Mouse (Mus musculus): ENCODE data around the gene Hist1h1a. TPM values are rescaled to one million over a fixed set of nuclear protein-coding genes. Genes with fewer than 3 reads are reported as not detected.
"Not testable (repeated sequence)": the region's sequence is repeated elsewhere in the genome, so short reads cannot be mapped to it uniquely, and the experiment has no call there.

The Hist1h1a gene
- total RNA-seq, 2 experiments from 2014 or later = 0.66 to 0.76 TPM

DNA sequence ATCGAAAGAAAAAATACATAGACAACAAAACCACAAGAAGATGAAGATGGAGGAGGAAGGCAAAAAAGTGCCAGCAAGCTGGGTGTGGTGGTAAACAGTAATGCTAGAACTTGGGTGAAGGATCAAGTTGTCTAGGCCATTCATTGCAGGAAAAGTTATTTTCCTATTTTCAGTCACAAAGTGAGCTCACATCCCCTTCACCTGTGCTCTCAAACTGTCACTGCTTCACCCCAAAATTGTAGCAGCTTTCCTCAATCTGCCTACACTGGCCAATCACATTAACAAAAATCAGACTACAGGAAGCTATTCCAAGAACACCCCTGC lies 3.6 kb upstream of the Hist1h1a start:
- DNase-seq (ENCODE audit: low spot score) = no peak

DNA sequence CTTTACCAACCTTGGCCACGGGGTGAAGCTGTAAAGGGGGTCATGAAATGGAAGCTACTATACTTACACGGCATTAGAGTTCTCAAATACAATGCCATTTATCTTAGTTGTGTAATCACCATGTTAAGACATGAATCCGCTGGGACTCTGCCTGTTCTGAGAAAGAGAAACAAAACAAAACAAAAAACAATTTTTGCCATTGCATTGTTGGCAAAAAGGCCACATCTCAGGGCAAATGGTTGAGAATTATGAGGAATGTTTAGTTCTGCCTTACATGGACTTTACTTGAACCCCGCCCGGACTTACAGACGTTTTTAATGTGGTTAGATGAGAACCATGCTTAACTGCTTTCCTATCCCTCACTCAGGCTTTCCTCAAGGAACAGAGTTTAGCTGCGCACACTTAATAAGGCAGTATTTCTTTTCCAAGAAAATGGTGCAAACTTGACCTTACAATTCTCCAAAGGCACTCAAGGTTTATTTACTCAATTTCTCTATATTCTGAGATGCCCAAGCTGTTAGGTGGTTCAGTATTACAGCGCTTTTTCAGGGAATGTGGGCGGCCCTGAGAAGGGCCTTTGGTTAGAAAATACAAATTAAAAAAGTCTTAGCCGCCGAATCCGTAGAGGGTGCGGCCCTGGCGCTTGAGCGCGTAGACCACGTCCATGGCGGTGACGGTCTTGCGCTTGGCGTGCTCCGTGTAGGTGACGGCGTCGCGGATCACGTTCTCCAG lies 3.1 kb upstream of the Hist1h1a start:
- no peak for DNase-seq (ENCODE audit: low spot score)

DNA sequence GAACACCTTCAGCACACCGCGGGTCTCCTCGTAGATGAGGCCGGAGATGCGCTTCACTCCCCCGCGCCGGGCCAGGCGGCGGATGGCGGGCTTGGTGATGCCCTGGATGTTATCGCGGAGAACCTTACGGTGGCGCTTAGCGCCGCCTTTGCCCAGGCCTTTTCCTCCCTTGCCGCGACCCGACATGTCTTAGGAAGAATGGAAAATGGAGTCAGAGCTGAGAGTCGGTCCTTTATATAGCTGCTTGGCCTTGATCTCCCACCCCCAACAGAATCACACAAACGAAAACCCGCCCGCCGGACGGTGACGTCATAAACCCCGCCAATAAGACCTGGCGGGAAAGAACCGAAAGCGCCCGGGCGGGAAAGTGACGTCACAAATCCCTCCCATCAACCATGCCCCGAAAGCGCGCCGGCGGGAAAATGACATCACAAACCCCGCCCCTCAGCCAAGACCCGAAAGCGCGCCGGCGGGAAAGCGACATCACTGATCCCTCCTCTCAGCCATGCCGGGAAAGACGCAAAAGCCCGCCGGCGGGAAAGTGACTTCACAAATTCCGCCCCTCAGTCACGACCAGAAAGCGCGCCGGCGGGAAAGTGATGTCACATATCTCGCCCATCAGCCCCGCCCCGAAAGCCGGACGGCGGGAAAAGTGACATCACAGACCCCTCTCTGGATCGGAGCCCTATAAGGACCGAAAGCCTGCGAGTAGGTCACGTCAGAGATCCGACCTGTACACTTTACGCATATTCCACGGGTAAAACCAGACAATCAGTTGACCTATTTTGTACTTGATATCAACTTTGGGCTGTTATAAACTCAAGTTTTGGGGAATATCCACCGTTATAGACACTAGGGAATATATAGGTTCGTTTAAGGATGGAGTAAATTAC lies 2.2 kb upstream of the Hist1h1a start, which contains the start of gene Hist1h4a:
Gene Hist1h4a, minus strand, starts transcription at position 259 of the 893 bp plus-strand sequence.
- DNase-seq (ENCODE audit: low spot score) = peak; percentile 90

DNA sequence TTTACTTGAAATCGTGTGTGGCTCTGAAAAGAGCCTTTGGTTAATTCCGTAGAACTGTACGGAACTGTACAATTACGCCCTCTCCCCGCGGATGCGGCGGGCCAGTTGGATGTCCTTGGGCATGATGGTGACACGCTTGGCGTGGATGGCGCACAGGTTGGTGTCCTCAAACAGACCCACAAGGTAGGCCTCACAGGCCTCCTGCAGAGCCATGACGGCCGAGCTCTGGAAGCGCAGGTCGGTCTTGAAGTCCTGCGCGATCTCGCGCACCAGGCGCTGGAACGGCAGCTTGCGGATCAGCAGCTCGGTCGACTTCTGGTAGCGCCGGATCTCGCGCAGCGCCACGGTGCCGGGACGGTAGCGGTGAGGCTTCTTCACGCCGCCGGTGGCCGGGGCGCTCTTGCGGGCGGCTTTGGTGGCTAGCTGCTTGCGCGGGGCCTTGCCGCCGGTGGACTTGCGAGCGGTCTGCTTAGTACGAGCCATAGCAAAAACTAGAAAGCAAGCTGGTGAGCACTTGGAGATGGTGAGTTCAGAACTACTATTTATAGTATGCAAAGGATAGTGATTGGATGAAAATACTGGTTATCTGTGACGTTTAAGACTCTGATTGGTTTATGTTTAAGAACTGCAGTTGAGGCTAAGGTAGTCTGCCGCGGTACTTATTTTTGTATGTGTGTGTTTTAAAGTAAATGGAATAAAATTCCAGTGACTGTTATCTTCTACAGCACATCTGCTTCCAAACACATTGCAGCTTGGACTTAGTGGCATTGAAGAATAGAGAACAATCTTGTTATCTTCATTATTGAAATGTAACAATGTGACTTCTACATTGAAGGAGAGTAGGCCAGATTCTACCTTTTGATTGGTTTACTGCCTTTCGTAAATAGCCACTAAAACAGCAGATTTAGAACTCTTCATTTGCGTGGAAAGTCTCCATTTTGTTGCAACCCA lies 1.3 kb upstream of the Hist1h1a start, which contains the start of gene Hist1h3a:
Gene Hist1h3a, minus strand, starts transcription at position 516 of the 951 bp plus-strand sequence.
- peak; percentile 32 for DNase-seq (ENCODE audit: low spot score)

DNA sequence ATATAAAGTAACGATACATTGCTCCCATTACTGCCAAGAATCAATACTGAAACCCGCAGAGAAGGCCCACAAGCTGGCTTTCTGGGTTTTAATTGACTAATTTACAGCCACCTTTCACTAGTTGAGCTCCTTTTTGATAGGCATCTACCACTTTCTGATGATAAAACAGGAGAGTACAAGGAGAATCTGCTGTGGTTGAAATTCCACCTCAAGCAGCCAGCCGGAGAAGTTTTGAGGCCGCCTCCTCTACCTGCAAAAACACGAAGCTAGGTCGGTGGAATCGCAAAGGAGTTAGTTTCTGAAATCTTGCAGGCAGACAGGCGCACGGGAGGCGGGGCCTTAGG lies 252 bp upstream of the Hist1h1a start:
- no peak for DNase-seq (ENCODE audit: low spot score)

DNA sequence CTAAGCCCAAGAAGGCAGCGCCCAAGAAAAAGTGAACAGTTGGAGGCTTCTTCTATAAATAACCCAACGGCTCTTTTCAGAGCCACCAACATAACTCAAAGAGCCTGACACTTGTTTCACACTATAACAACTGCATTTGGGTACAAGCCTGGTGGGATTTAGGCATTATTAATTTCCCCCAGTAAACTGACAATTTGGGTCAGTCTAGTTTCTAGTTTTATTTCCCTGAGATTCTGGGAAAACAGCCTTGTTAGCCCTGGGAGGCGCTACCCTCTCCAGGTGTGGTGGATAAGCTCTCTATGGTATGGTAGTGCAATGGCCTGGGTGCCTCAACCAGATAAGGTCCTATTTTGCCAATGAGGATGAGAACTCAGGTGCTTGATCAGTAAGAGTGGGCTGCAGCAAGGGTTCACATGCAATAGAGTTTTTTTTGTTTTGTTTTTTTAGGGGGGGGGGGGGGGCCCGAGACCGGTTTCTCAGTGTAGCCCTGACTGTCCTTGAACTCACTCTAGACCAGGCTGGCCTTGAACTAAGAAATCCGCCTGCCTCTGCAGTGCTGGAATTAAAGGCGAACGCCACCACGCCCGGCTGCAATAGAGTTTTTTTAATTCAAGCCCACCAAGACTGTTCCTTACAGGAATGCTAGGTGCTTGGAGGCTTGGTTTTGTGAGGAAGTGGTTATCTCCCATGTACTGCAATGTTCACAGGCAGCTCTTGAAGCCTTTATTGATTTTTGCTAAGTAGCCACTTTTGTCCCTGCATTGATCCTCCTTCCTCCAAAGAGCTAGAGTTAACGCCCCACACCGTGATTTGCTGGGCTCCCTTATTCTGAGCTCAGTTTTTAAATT lies 1.1 kb downstream of the Hist1h1a start:
- no peak for DNase-seq (ENCODE audit: low spot score)

DNA sequence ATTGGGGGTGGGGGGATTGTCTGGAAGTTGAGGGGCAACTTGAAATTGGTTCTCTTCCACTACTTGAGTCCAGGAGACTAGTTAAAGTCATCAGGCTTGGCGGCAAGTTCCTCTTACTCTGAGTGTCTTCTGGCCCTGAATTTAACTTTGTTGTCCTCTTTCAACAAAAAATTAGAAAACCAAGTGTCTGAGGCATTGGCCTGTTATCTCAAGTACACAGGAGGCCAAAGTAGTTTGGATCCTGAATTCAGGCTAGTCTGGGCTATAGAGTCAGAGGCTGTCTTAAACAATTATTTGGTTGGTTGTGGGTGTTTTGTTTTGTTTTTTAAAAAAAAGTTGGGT lies 1.7 kb downstream of the Hist1h1a start:
- DNase-seq (ENCODE audit: low spot score) = no peak

DNA sequence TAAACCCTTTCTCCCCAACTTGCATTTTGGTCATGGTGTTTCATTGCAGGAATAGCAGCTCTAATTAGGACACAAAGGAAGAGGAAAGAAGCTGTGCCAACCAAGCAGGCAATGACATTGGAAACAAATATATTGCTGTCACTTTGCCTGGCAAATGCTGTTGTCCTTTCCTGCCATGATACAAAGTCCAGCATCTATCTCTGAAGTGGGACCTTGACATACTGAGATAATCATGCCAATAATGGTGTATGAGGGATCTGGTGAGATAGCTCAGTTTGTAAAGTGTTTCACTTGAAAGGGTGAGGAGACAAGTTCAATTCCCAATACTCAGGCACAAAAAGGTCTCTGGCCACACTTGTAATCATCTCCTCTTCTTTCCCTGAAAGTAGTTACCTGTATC lies 3.3 kb downstream of the Hist1h1a start:
- DNase-seq (ENCODE audit: low spot score) = no peak

DNA sequence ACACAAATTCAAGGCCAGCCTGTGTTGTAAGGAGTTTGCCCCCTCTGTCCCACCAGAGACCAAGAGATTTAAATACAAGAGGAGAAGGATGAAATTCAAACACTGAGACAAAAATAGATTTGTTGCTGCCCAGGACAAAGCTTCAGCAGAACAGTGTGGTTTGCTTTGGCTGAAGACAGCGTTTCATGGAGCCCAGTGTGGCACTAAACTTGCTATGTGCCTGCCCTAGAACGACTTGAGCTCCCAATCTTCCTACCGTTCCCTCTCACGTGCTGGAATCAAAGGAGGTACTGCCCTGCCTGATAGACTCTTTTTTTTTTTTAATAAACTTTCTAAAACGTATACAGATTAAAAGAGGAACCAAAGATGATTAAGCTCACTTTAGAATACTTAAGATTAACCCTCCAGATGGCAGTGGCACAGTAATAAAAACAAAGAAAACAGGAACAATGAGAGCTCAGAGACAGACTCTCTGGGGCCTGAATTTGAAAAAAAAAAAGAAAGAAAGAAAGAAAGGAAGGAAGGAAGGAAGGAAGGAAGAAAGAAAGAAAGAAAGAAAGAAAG lies 5.5 kb downstream of the Hist1h1a start:
- DNase-seq (ENCODE audit: low spot score) = no peak

DNA sequence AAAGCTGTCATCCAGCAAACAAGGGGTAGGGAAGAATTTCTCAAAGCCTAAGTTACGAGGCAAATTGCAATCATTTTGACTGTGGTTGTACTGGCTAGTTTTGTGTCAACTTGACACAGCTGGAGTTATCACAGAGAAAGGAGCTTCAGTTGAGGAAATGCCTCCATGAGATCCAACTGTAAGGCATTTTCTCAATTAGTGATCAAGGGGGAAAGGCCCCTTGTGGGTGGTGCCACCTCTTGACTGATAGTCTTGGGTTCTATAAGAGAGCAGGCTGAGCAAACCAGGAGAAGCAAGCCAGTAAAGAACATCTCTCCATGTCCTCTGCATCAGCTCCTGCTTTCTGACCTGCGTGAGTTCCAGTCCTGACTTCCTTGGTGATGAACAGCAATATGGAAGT lies 6.1 kb downstream of the Hist1h1a start, which contains the start of gene Trim38:
Gene Trim38, plus strand, starts transcription at position 301 of the 400 bp plus-strand sequence.
- not testable (repeated sequence) for DNase-seq (ENCODE audit: low spot score)

DNA sequence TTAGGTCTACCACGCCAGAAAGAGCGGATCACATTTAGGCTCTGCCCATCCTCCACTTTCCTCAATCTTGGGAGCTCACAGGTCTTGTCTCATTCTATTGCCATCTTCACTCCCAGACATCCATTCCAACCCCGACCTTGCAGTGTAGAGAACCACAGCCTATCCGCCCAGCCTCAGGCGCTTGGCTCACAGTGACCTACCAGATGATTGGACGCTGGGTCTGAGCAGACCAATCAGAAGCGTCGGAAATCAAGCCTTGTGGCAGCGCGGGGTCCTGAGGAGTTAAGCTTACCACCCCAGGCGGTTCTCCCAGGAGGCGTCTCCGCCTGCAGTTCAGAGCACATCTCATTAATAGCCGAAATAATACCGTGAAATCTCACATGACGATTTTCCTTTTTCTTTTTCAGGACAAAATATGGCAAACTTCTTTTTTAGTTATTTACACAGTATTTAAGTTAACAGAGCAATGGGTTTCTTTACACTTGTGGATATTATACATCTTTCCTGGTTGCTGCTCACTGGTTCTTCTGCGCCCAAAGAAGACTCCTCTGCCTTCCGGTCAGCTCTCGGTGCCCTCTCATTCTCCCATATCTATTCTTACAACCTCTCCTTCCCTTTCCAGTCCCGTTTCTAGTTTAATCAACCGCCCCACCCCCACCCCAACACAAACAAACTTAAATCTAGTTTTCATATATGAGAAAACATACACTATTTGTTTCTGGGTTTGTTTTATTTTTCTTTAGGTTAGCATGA lies 9.3 kb downstream of the Hist1h1a start:
- DNase-seq (ENCODE audit: low spot score) = no peak

DNA sequence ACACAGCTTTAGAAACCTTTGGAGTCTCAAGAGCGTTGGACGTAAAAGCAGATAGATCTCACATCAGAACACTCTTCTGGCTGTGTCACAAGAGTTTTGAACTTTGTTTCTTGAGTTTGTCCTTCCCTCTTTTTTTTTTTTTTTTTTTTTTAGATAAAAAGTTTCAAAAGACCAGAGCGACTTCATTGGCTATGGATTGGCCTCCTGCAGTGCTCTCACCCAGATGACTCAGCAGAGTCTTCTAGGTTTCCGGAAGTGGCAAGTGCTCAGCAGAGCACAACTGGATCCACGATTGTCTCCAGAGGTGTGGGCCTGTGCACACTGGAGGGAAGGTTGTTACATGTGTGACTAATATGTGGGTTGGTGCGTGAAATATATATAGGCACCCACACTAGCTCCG lies 14.9 kb downstream of the Hist1h1a start:
- no peak for DNase-seq (ENCODE audit: low spot score)

DNA sequence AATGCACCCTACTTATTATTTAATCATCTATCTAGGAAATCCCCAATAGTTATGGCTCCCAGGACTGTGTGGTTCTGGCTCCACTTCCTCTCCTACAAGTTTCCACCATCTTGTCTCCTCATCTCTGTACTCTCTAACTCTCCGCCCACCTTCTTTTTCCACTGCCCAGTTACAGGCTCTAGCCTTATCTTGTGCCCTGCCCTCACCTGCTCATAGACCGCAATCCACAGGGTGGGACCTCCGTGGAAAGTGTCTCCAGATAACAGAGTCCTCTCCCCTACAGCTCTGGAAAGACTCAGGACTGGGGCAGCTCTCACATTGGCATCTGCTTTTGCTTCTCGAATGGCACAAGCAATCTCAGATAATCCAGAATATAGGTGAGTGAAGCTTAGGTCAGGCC lies 15.6 kb downstream of the Hist1h1a start:
- no peak for DNase-seq (ENCODE audit: low spot score)

DNA sequence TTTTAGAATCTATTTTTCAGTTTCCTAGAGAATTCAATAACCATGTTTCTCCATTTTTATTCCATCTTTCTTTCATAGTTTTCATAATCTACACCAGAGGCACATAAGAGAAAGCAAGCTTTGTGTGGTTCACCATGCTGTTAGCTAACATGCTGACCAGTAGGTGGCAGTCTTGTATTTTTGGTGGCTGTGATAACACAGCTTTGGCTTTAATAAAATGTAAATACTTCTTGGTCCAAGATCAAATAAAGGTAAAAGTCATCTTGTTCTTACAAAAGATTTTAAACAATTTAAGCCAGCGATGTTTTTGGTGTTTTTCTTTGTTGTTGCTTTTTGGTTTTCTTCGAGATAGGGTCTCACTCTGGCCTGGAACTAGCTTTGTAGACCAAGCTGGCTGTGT lies 29.1 kb downstream of the Hist1h1a start:
- peak; percentile 34 for DNase-seq (ENCODE audit: low spot score)

DNA sequence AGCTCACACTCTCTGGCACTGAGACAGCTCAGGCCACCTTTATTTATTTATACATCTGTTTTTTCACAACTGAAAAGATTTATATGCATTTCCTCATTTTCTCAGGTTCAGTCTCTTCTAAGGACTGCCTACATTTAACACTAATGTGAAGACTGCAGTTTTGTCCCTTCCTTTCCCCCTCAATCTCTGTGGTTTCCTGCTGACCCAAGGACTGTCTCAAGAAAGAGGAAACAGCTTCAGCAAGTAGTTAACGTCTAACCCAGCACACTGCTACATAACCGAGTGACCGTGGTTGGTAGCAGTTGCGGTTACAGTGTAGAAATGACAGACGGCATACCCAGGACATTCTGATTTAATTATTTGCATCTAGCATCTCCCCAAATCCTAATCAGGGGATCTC lies 35.9 kb downstream of the Hist1h1a start:
- no peak for DNase-seq (ENCODE audit: low spot score)

DNA sequence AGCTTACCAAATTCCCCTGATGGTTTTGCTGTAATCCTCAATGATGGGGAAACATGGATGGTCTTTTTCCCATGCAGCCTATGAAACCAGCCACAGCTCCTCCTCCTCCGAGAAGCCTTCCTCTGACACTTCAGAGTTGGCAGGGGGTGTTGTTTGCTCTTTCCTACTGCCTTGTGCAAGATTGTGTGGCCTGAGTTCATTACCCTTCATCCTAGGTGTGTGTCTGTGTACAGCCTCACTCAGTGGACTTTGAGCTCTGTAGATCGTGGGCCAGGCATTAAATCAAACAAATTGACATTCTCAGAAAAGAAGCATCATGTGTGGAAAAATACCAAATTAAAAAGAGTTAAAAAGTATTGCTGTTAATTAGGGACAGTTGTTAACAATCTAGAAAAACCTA lies 41.1 kb downstream of the Hist1h1a start:
- DNase-seq (ENCODE audit: low spot score) = no peak

DNA sequence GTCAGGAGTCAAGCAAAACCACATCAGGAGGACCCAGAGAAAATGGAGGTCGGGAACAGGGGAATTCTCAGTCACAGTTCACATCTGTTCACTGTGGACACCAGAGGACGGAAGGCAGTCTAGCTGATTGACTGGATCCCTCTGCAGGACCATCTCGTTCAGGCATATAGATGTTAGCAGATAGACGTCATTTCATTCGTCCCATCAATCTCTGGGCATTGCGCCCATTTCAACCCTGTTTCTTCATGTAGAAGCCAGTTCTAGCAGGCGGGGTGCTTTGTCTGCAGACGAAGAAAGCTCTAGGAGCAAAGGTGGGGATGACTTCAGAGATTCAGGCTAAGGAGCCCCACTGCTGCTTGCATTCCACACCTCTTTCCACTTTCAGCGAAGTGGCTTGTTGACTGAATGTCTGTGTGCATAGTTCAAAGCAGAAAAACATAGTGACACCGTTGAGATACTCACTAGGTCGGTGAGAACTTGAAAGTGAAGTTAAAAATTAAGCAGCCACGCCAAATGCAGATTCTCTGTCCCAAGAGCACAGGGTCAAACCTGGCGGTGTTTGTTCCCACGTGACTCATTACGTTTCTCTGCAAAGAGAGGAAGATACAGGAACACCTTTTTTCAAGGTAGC lies 43.1 kb downstream of the Hist1h1a start, which contains the start of gene Slc17a2:
Gene Slc17a2, plus strand, starts transcription at position 572 of the 631 bp plus-strand sequence.
- no peak for DNase-seq (ENCODE audit: low spot score)

Data from gastrocnemius, adult 18-20 months (tissue).